Mouse (Mus musculus) hindbrain, embryonic 16.5 days (tissue): Measurements from ENCODE around the gene Gimd1. TPM values are rescaled to one million over a fixed set of nuclear protein-coding genes. Genes with fewer than 3 reads are reported as not detected.
A peak's percentile ranks its signal among the peaks of the same experiment; 100 is the strongest.

Experiments used
- ATAC-seq: fragments of 200-750 bp; cut with Nextera tagmentation; 2 replicates; pipeline ENCODE4 v1.8.0; 2017; ENCODE audit warnings: moderate TSS enrichment, moderate library complexity
- H3K27ac ChIP-seq: fragments of 300-500 bp; sonication (generic); 2 replicates; pipeline ENCODE4 v1.5.1; 2014; ENCODE audit warnings: low read depth, mild to moderate bottlenecking, control low read depth, low read length, moderate library complexity
- H3K27me3 ChIP-seq: fragments of 300-500 bp; sonication (generic); replicated peaks from 2 replicates; pipeline ENCODE4 v1.6.1; 2014; ENCODE audit warnings: low read length; ENCODE audit not compliant: control insufficient read depth, insufficient read depth
- H3K36me3 ChIP-seq: fragments of 300-500 bp; sonication (generic); 2 replicates; pipeline ENCODE4 v1.6.1; 2014; ENCODE audit warnings: mild to moderate bottlenecking, low read length, moderate library complexity, mixed read lengths; ENCODE audit not compliant: control insufficient read depth, insufficient read depth
- H3K4me1 ChIP-seq: fragments of 300-500 bp; sonication (generic); 2 replicates; pipeline ENCODE4 v1.6.1; 2014; ENCODE audit warnings: low read depth, low read length; ENCODE audit not compliant: control insufficient read depth, insufficient read depth
- H3K4me2 ChIP-seq: fragments of 300-500 bp; sonication (generic); 2 replicates; pipeline ENCODE4 v1.6.1; 2014; ENCODE audit warnings: mild to moderate bottlenecking, low read length, control low read depth, moderate library complexity
- H3K4me3 ChIP-seq: fragments of 300-500 bp; sonication (generic); 2 replicates; pipeline ENCODE4 v1.5.1; 2014; ENCODE audit warnings: mild to moderate bottlenecking, low read length, control low read depth, moderate library complexity
- H3K9ac ChIP-seq: fragments of 300-500 bp; sonication (generic); 2 replicates; pipeline ENCODE4 v1.6.1; 2014; ENCODE audit warnings: low read depth, mild to moderate bottlenecking, control low read depth, low read length, moderate library complexity
- H3K9me3 ChIP-seq: fragments of 300-500 bp; sonication (generic); 2 replicates; pipeline ENCODE4 v1.6.1; 2014; ENCODE audit warnings: mild to moderate bottlenecking, low read length, moderate library complexity; ENCODE audit not compliant: control insufficient read depth
- WGBS: fragments of 180-500 bp; shearing (Covaris S2); extraction: QIAGEN DNeasy Blood & Tissue Kit; methylation state at CpG from one replicate; pipeline ENCODE4 v1.1.7; 2014; 5-methylcytosine and 5-hydroxymethylcytosine counted together
- polyA plus RNA-seq: library from polyadenylated mRNA; unstranded; fragments of >200 nt; fragmentation: Nextera tagmentation; extraction: Ambion mirVana; gene quantifications from 2 replicates; pipeline ENCODE4 v1.2.1, GENCODE M21; 2015

Gene Gimd1
- polyA plus RNA-seq, 1 experiment from 2014 or later, result not detected

DNA sequence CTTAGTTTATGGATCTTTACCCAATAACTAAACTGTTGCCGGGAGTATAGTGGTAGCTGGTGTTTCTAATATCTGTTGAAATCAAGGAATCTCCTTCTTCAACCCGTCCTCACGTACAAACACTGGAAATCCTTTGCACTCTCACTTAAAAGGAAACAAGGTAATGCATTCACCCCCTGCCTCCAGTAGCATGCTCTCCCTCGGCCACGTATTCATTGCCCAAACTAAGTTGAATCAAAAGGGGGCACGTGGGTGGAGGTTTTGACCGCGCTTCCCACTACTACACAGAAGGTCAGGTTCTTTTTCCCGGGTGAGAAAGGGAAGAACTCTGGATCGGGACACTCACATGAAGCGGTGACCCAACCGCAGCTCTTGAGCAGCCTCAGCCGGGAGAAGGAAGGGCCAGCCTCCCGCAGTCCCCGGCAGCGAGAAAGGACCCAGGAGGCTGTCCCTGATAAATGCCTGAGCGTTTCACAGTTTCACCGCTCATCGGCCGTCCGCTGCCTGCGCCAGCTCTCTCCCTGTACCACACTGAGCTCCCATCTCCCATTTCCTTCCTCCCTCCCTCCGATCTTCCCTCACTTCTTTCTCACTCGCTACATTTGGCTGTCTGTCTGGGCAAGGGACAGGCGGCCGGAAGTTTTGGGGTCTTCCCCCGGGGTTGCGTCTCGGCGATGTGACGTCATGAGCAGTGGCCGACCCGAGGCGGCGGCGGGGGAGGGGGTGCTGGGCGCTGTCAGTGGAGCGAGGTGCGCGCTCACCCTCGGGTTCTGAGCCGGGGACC is 54.0 kb downstream of the Gimd1 start, which contains the start of gene Tbck:
TSS of gene Tbck (plus strand) at position 698 of the 784 bp plus-strand sequence.
- peak; percentile 98 for ATAC-seq
- under 1% methylated on average over 42 of the region's 42 CpGs for WGBS
- no peaks in the 10 kb centered on the region for H3K36me3 ChIP-seq
- no peaks in the 10 kb centered on the region for H3K9me3 ChIP-seq
- H3K27me3 ChIP-seq, result no peaks in the 10 kb centered on the region
- peak within 1 kb of the TSS; percentile 93 for H3K9ac ChIP-seq
- peak within 1 kb of the TSS; percentile 80 for H3K4me3 ChIP-seq
- H3K4me2 ChIP-seq, result peak within 1 kb of the TSS; percentile 83
- H3K4me1 ChIP-seq, result peaks cover 19% of the 10 kb centered on the region
- peak within 1 kb of the TSS; percentile 93 for H3K27ac ChIP-seq

DNA sequence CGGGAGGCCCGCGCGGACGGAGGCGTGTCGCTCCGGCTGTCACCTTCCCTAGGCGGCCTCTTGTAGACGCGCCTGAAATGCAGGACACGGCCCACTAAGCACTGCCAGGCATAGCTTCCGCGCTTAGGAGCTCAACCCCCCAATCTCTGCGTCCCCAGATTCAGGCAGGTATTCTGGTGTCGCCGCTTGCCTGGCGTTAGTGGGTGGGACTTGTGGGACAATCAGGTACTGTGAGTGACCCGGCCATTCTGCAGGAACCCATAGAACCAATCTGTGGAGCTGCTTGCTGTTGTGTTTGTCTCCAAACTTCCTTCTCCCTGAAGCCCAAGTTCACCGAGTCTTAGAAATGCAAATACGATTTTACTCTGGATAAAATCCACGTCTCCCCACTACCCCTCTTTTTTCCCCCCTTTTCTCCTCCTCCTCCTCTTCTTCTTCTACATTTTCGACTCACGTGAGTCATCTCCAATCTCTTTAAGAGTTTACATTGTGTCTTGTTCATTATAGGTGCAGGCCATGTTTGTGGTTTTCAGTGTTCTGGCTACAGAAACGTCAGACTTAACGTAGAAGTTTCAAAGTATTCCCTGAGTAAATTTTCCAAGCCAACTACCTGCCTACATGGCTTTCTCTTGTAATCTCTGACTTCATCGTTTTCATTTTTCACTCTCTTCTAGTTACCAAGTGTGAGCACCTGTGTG is 54.8 kb downstream of the Gimd1 start, which contains the start of gene Aimp1:
TSS of gene Aimp1 (minus strand) at position 140 of the 698 bp plus-strand sequence.
- H3K9ac ChIP-seq, result peak within 1 kb of the TSS; percentile 93

More for the DNA sequence above, 54.8 kb downstream of the Gimd1 start, which contains the start of gene Aimp1:
- Histone ChIP-seq H3K27ac (peak within 1 kb of the TSS; percentile 93), H3K4me2 (peak within 1 kb of the TSS; percentile 83), H3K27me3 (no peaks in the 10 kb centered on the region), H3K9me3 (no peaks in the 10 kb centered on the region), H3K36me3 (no peaks in the 10 kb centered on the region), H3K4me1 (peaks cover 19% of the 10 kb centered on the region), H3K4me3 (peak within 1 kb of the TSS; percentile 80)
- ATAC-seq, result no peak
- WGBS, result 2% methylated on average over 24 of the region's 27 CpGs

Other genes starting within 250 kb of the Gimd1 start
- gene Tbck, start 54.3 kb downstream of the Gimd1 start, polyA plus RNA-seq, result 30.0 and 30.5 TPM in 2 replicates
- 52.7 and 59.8 TPM in 2 replicates for gene Aimp1, start 54.5 kb downstream of the Gimd1 start, polyA plus RNA-seq